Mouse (Mus musculus): ENCODE results near the gene Gatad2a.
"Not testable (repeated sequence)": the region's sequence is repeated elsewhere in the genome, so short reads cannot be mapped to it uniquely, and the experiment has no call there.

The Gatad2a gene

DNA sequence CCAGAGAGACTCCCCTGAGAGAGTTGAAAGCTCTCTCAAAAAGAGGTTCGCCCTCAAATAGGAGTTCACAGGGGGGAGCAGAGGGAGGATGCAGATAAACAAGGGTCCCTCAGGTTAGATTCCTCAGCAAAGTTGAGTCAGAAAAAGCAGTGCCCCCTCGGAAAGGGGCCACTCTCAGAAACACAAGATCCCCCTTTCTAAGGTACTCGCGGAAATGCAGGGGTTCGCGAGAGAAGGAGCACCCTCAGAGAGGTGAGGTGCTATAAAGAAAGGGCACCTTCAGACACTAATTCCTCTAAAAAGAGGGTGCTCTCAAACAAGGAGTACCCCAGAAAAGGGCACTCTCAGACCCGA lies 785 bp downstream of the Gatad2a start:
- no peak for DNase-seq (ENCODE audit: low read depth, low spot score)

DNA sequence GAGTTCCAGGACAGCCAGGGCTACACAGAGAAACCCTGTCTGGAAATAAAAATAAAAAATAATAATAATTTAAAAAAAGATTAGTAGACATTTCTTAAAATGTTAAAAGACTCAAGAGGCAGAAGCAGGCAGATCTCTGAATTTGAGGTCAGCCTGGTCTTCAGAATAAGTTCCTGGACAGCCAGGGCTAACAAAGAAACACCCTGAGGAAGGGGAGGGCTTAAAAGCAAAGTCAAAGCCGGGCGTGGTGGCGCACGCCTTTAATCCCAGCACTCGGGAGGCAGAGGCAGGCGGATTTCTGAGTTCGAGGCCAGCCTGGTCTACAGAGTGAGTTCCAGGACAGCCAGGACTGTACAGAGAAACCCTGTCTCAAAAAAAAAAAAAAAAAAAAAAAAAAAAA lies 7.2 kb downstream of the Gatad2a start:
- DNase-seq (ENCODE audit: low read depth, low spot score) = not testable (repeated sequence)

DNA sequence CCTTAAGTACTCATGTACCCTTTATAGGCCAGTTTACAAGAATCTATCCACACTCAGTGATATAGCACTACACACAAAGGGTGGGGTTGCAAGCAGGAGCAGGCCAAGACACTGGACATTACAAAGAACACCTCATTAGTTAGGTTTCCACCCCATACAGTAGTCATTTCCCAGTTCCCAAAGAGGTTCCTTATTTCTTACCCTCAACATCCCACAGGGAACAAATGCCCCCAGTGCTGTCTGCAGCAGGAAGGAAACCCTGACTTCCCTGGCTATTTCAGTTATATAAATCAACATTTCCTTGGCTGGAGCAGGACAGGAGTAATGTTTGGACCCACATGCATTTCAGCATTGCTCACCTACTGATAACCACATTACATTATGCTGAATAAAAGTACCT lies 8.4 kb downstream of the Gatad2a start:
- DNase-seq (ENCODE audit: low read depth, low spot score) = no peak

DNA sequence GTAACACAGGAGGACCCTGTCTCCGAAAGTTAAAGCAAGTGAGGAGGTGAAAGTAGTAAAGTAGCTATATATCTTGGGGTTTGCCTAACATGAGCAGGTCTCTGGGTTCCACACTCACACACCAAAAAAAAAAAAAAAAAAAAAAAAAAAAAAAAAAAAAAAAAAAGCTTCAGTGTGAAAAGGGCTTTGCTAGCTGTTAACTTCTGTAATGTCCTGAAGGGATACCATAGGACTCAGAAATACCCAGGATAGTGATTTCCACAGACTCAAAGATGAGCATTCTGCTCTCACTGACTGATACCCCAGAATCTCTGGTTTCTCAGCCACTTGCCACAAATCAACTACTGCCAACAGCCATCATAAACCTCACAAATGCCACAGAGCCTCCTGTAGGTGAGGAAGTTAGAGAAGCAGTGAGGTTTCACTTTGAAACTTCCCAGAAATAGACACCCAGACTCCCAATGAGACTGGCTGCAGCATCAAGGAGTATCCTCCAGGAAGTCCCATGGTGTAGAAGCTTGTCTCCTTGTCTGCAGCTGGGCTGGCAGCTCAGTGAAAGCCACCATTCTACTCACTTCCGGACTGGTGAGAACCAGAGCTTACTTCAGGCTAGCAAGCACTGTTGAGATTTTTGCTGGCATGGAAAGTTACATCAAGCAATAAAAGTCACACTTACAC lies 11.2 kb downstream of the Gatad2a start:
- no peak for DNase-seq (ENCODE audit: low read depth, low spot score)

DNA sequence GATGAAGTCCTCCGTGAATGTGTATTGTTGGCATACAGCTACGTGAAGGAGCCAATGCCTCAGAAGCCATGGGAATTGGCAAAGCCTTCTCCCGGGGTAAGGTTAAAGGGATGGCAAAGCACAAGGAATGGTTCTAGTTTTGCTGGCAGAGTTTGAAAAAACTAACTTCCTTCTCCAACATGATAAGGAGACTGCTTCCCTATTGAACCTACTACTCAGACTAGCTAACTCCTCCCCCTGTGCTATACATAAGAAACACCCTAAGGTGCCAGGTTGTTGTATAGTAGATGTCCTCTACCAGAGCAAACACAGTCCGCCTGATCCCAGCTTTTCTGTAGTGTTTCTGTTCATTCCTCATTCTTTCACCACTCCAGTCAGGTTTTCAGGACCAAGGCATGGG lies 17.7 kb downstream of the Gatad2a start:
- DNase-seq (ENCODE audit: low read depth, low spot score) = no peak

DNA sequence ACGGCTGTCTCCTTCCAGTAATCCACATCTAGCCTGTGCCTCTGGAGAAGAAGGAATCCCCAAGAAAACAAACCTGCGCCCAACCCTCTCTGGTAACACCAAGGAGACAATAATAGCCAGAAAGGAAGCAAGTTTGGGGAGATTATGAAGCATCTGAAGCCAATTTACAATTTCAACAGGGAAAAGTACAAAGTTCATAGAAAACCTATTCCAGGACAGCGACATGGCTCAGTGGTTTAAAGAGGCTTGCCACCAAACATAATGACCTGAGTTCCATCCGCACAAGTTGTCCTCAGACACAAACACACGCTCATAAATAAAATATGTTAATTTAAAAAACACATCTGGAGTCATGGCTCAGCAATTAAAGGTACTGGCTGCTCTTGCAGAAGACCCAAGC lies 21.4 kb downstream of the Gatad2a start:
- DNase-seq (ENCODE audit: low read depth, low spot score) = no peak

DNA sequence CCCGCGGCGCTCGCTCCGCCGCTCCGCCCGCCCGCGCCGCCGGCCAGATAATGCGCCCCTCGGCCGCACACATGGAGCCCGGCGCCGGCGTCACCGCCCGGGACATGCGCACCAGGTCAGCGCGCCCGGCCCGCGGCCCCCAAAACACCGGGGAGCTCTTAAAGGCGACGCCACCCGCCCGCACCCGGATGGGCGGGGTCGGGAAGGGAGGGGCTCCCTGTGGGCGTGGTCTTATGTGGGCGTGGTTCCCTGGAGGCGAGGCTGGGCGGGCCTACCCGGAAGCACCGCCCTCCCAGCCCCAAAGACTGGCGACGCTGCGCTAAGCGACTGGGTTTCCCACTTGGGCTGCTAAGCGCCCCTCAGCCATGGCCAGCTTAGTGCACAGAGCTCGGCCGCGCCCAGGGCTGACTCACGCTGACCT lies 22.0 kb downstream of the Gatad2a start:
- peak; percentile 91 for DNase-seq (ENCODE audit: low read depth, low spot score)

DNA sequence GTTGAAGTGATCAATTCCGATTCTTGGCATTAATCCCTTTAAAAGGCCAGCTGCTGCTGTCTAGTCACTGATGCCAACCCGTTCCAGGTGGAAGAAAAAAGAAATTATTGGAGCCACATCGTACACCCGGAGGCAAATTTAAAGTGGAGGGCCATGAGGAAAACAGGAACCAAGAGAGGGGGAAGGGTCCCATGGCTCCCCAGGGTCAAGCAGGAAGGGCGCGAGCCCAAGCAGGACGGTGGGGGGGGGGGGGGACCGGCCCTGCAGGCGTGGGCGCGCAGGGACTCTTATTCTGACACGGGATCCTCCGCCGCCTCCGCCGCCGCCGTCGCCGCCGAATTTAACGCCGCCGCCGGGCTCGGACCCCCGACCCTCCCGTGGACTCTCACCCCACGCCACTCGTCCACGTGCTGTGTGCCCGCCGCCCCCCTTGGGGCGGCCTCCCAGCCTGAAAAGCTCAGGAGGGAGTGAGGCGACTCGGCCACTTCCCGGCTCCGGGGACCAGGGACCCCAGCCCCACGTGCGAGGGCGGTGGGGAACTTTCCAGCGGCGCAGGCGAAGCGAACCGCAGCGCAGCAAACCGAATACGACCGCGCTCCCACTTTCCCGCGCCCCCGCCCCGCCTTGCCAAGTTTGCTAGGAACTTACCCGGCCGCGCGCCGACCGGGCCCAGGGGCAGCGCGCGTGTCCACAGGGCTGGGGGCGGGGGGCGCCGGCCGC lies 22.6 kb downstream of the Gatad2a start:
- DNase-seq (ENCODE audit: low read depth, low spot score) = no peak

DNA sequence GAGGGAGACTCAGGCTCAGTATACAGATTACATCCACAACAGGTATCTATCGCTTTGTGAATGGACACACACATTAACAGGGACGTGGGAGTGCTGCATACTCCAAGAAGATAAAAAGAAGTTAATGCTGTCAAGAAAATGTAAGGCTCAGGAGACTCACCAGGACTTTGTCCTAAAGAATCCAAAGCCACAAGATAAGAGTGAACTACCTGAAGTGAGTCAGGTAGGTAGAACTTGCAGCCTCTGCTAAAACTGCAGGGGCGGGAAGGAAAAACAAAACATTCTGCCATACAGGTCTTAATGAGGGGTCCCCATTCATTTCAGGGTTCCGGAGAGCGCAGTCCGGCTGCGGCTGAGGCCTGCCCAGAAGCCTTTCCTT lies 23.1 kb downstream of the Gatad2a start:
- DNase-seq (ENCODE audit: low read depth, low spot score) = no peak

DNA sequence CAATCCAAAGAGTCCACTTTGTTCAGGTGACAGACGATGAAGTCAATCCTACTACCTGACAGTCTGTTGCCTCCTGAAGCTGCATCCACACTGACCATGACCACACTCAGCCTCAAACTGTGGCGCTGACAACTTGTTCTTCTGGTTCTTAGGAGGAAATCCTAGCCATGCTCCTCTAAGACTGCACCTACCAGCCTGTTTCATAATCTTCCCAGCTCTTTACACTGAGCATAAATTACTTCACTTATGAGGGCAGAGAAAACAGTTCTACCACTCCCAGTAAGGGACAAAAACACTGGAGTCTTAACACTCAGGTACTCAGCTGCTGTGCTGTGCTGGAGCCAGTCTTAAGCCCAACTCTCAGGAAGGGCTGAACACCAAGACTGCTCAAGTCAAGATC lies 25.3 kb downstream of the Gatad2a start:
- DNase-seq (ENCODE audit: low read depth, low spot score) = no peak

DNA sequence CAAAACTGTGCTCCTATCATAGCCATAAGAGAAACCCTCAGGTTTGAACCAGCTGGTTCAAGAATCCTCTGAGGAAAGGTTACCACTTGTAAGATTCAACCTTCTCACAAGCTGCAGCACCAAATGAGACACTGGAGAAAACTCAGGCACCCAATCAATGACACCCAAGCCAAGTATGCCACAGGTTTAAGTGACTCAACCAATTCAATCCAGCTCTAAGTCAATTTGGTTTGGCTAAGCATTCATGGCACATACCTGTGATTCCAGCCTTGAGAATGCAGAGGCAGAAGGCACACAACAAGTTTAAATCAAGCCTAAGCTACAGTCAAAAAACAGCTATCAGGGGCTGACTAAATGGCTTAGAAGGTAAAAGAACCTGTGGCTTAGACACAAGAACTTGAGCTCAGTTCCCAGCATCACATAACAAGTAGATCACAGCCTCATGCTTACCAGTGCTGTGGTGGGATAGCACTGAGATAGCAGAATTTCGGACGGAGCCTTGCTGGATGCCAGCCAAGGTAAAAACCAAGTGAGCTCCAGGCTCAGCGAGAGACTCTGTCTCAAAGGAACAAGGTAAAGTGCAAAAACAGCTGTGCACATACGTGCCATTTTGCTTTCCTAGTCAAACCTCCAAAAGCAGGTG lies 28.8 kb downstream of the Gatad2a start:
- DNase-seq (ENCODE audit: low read depth, low spot score) = no peak

DNA sequence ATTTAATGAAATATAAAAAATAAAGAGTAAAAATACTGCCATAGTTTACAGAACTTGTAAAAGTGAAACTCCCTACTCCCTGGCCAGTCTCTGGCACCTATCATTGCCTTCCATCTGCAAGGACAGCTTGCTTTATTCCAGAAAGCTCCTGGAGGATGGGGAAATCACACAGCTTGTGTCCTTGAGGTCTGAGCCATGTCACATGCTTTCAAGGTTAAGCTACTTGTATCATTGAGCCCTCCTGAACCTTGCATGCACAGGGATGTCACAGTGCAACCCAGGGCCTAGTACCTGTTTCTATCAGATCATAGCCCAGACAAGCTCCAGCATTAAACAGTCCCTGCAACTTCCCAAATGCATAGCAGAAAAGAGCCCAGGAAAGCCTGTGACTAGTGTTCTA lies 36.9 kb downstream of the Gatad2a start:
- no peak for DNase-seq (ENCODE audit: low read depth, low spot score)

DNA sequence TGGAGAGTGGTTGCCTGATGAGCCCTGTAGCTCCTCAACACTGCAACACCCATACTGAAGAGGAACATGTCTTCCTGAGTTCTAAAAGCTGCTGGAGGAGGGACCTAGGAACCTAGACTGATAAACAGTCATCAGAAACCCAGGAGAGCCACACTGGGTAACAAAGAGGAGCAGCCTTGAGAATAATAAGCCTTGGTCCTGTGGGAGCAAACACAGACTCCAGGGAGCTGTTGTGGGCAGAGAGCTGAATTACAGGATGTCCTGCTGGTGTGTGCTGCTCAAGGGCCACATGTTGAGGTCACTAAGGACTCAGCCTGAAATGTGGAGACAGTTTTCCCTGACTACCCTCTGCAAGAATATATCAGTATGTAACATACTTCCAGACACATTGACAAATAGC lies 38.3 kb downstream of the Gatad2a start:
- DNase-seq (ENCODE audit: low read depth, low spot score) = no peak

DNA sequence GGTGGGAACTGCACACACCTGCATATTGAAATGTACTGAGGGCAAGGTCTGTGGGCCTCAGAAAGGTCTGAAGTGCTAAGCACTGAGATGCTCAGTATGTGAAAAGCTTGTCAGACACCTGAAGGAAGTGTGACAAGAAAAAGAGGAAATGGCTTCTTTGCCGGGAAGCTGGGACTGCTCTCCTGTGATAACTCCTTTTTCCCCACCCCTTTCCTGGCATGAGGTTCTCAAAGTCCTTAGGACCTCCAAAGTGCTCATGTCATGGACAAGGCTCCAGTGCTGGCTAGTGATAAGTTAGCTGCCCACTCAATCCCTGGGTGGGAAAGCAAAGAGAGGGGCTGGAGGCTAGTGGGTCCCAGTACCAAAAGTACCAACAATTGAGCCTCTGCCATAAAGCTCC lies 38.8 kb downstream of the Gatad2a start:
- DNase-seq (ENCODE audit: low read depth, low spot score) = no peak

DNA sequence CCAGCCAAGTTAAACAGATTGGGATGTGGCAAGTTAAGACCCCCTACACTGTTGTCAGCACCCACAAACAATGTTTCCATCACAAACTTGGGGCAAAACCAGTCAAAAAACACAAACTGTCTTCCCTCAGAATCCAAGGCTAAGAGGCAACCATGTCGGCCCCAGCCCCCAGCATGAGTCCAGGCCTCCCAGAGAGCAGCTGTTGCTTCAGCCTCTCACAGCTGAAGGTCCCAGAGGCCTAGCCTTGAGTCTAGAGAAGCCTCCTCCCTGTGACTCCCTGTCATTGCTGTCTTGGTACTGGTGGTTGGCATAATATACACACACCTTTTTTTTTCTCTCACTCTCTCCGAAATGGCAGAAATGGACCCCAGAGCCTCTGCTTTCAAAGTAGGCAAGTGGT lies 39.5 kb downstream of the Gatad2a start:
- no peak for DNase-seq (ENCODE audit: low read depth, low spot score)

DNA sequence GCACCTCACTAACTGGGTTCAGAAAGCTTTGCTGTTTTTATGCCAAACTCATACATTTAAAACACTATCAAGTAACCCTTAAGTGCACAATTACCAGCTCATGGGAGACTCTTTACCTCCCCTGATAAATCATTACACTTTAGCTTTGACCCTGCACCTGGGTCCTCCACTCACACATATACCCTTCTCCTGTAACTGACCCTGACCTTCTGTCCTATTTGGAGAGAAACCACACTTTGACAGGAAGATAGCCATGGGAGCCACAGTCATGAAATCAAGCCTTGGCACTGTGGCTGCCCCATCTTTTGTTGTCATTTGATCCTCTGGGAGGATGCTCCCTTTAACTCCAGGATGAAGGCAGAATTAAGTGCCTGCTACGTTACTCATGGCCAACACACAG lies 41.5 kb downstream of the Gatad2a start:
- DNase-seq (ENCODE audit: low read depth, low spot score) = no peak

DNA sequence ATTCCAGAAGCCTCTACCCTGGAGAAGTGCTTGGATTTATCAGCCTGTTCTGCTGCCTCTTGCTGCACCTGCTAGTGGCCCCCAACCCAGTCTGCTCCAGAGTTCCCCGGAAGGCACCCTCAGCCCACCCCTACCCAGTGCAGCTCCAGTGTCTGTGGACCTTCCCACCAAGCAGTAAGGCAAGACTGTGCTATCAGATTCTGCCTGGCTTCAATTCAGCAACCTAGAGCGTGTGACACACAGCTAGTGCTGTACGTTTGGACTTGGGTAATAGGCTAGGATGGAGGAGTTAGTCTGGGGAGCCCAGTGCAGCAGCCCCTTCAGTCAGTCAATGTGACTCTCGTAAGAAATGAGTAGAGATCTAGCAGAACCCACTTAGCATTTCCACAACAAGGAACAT lies 42.0 kb downstream of the Gatad2a start:
- no peak for DNase-seq (ENCODE audit: low read depth, low spot score)

DNA sequence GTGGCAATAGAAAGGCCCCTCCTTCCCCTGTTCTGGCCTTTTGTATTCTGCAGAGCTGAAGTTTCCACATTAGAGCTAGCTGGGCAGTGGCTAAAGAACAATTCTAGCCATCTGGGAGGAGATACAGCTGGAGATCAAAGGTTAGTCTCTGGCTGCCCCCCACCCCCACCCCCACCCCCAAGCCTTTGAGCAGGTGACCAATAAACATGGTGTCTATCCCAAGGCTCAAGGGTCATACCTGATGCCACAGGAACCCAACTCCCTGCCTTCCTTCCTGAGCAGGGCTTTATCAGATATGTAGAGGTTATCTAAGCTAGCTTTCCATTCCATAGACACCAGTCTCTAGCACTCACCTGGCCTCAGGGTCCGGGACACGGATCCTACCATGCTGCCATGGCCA lies 45.9 kb downstream of the Gatad2a start:
- no peak for DNase-seq (ENCODE audit: low read depth, low spot score)

DNA sequence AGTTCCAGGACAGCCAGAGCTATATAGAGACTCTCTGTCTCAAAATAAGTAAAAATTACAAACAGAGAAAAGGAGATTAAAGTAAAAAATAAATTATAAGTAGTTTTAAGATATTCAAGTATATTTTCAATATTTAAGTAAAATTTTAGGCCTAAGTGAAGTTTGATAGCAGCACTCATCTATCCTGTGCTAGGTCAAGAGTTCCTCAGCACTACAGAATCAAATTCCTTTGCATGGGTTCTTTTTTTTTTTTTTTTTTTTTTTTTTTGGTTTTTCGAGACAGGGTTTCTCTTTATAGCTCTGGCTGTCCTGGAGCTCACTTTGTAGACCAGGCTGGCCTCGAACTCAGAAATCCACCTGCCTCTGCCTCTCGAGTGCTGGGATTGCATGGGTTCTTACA lies 53.7 kb downstream of the Gatad2a start:
- not testable (repeated sequence) for DNase-seq (ENCODE audit: low read depth, low spot score)

DNA sequence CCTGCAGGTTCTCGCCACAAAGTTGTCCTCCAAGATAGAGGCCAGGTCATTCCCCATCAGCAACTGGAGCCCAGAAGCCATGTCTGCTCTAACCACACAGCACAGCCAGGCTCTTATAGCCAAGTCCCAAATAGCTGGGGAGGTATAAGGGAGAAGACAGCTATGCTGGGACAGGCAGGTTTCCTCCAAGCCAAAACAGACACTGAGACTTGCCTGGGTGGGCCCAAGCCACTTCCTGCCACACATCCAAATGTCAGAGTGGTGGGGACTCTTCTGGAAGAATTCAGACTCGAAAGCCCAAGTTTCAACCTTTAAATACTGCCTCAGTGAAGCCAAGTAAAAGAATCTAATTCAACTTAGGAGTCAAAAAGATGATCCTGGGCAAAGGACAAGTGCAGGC lies 55.8 kb downstream of the Gatad2a start:
- no peak for DNase-seq (ENCODE audit: low read depth, low spot score)

DNA sequence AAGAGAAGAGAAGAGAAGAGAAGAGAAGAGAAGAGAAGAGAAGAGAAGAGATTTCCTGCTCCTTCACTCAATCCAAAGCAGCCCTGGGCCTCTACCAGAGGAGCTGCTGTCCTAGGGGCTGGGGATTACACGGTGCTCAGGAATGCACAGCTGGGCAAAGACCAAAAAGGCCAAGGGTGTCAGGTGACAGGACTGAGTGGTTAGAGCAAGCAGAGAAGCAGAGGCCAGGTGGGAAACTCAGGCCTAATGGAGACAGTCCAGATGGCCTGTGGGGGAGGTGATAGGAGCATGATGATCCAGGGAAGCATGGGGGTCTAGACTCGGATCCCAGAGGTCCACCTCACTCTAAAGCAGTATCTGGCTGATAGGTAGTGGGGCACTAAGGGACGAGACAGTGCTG lies 56.6 kb downstream of the Gatad2a start:
- no peak for DNase-seq (ENCODE audit: low read depth, low spot score)

DNA sequence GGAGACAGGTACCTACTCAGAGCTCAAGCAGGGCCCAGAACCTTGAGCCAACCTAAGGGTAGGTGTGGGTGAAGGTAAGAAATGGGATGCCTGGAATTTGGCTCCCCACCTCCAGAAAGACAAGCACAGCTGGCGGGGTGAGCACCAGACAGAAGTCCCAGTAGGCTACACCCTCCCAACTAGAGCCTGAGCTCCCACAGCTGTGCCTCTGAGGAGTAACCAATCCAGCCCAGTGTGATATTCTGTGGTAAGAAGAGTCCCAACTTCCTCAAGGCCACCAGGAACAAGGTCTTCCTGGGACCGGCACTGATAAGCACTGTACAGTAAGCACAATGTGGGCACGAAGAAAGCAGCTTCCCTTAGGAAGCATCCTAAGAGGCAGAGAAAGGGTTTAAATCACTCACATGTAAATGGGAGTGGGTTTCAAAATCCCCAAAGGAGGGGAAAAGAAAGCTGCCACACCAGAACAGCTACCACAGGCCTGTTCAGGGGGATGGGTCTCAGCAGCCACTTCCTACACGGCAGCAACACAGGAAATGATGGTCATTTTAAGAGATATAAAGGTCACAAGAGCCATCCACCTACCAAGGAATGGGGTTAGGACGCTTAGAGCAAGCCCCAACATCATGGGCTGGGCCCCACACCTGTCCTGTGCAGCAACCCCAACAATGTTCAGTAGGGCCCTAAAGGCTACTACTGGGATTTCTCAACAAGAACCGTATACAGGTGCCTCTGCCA lies 57.8 kb downstream of the Gatad2a start:
- no peak for DNase-seq (ENCODE audit: low read depth, low spot score)

DNA sequence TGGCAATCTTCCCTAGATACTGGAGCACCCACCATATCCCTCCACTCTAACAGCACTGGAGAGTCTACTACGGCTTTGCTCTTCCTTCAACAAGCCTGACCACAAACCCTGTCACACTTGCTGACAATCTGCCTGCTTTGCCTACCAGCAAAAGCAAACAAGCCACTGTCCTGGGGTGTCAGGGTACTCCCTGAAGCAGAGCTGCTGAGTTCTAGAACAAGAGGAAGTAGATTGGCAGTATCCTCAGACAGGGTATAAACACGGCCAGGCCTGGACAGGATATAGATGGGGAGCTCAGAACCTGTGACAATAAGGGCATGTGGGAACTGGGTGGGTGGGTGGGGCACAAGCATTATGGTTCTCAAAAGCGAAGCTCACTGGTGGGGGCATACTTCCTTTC lies 58.7 kb downstream of the Gatad2a start:
- no peak for DNase-seq (ENCODE audit: low read depth, low spot score)
